Mouse (Mus musculus): ENCODE data around the gene Fyn.

GRCm38 (mm10) chr10:39456776-39457175 is 88.1 kb downstream of the Fyn start:
- TF ChIP-seq POLR2AphosphoS2 (IDR thresholded peaks at IDR 0.05; ENCODE audit: low read depth, low read length) (no peak), MYC (IDR thresholded peaks at IDR 0.05; ENCODE audit: low read depth, low read length) (0 out of 2 replicates have a peak, but pooled peaks have one; percentile 21), POLR2A (IDR thresholded peaks at IDR 0.05; ENCODE audit: low read depth, low read length) (no peak), IRF4 (IDR thresholded peaks at IDR 0.05; ENCODE audit: low read depth, low read length) (no peak), ZC3H11A (IDR thresholded peaks at IDR 0.05; ENCODE audit: low read depth, low read length) (no peak), JUND (conservative IDR thresholded peaks at IDR 0.05; ENCODE audit: low read depth, low read length) (no peak), MAFK (IDR thresholded peaks at IDR 0.05; ENCODE audit: insufficient replicate concordance, low read length) (no peak), CTCF (conservative IDR thresholded peaks at IDR 0.05 in 1 of 2, IDR thresholded peaks at IDR 0.05 in 1 of 2; ENCODE audit: low read depth in 2 of 2, low read length in 2 of 2) (peak in 1 of 2 experiments; percentile 42; a peak in 2 of 4 replicates)
